Mouse (Mus musculus) liver, embryonic 13.5 days (tissue): ENCODE results near the gene Dtx3l. TPM values are rescaled to one million over a fixed set of nuclear protein-coding genes. Genes with fewer than 3 reads are reported as not detected.
A peak's percentile ranks its signal among the peaks of the same experiment; 100 is the strongest.
"Not testable (repeated sequence)": the region's sequence is repeated elsewhere in the genome, so short reads cannot be mapped to it uniquely, and the experiment has no call there.

ENCODE experiments used
- ATAC-seq: fragments of 200-750 bp; cut with Nextera tagmentation; 2 replicates; pipeline ENCODE4 v1.8.0; 2017; ENCODE audit warnings: low read depth, mild to moderate bottlenecking, moderate number of reproducible peaks, moderate library complexity
- DNase-seq: peaks from one replicate; pipeline ENCODE4 v3.0.0; 2022
- H3K27ac ChIP-seq: fragments of 300-500 bp; sonication (generic); 2 replicates; pipeline ENCODE4 v1.5.1; 2015; ENCODE audit warnings: moderate library complexity, mild to moderate bottlenecking, inconsistent platforms
- H3K27me3 ChIP-seq: fragments of 300-500 bp; sonication (generic); 2 replicates; pipeline ENCODE4 v1.6.1; 2015; ENCODE audit warnings: mild to moderate bottlenecking, inconsistent platforms
- H3K36me3 ChIP-seq: fragments of 300-500 bp; sonication (generic); 2 replicates; pipeline ENCODE4 v1.6.1; 2015; ENCODE audit warnings: mild to moderate bottlenecking, inconsistent platforms
- H3K4me1 ChIP-seq: fragments of 300-500 bp; sonication (generic); replicated peaks from 2 replicates; pipeline ENCODE4 v1.6.1; 2015; ENCODE audit warnings: inconsistent platforms
- H3K4me2 ChIP-seq: fragments of 300-500 bp; sonication (generic); 2 replicates; pipeline ENCODE4 v1.6.1; 2015; ENCODE audit warnings: inconsistent platforms, mild to moderate bottlenecking, moderate library complexity
- H3K4me3 ChIP-seq: fragments of 300-500 bp; sonication (generic); replicated peaks from 2 replicates; pipeline ENCODE4 v1.5.1; 2015; ENCODE audit warnings: mild to moderate bottlenecking, inconsistent platforms
- H3K9ac ChIP-seq: fragments of 300-500 bp; sonication (generic); 2 replicates; pipeline ENCODE4 v1.6.1; 2015; ENCODE audit warnings: mild to moderate bottlenecking, inconsistent platforms
- H3K9me3 ChIP-seq: fragments of 300-500 bp; sonication (generic); replicated peaks from 2 replicates; pipeline ENCODE4 v1.6.1; 2016; ENCODE audit warnings: inconsistent platforms
- WGBS: fragments of 180-500 bp; shearing (Covaris S2); methylation state at CpG from one replicate; pipeline ENCODE4 v1.1.7; 2015; ENCODE audit not compliant: insufficient replicate concordance; 5-methylcytosine and 5-hydroxymethylcytosine counted together
- polyA plus RNA-seq: library from polyadenylated mRNA; unstranded; fragments of >200 nt; fragmentation: Nextera tagmentation; extraction: Ambion mirVana; gene quantifications from 2 replicates; pipeline ENCODE4 v1.2.1, GENCODE M21; 2015

Dtx3l gene
- polyA plus RNA-seq = 3.4 and 4.4 TPM in 2 replicates

DNA sequence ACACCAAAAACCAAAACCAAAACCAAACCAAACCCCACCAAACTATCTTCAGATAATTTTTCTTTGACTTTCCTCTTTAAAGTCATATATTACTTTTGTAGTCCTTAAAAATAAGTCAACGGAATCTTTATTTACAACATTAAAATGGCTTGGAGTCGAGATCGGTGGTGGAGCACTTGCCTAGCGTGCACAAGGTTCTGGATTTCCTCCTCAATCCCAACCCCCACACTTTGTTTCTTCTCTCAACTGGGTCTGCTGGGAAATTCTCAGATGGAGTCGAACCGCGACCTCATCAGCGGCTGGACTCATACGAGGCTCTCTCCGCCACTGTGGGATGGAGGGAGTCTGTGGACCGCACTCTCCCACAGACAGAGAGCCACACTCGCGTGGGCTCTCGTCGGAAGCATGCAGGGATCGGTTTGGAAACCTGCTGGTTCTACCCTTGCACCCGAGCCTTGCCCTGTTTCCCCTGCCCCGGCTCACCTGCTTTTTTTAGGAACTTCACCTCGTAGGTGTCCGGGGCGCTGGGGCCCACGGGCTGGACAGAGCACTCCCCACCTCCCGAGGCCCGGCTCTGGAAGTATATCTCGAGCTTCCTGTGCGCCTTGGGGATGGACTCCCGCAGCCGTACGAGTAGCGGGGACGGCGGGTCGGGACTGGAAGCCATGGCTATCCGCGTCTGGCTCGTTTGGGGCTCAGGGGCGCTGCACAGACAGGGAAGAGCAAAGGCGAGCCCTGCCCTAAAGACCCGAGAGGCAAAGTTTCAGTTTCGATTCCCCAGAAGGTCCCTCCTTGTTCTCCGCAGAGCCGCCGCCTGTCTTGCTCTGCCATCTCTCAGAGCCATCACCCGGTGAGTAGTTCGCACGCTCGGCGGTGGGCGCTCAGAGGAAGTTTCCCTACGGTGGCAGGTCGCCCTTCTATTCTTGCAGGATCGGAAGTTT lies at the start of gene Dtx3l, which contains the start of gene Parp9:
Gene Dtx3l, minus strand, starts transcription at position 941 of the 941 bp plus-strand sequence.
Gene Parp9, plus strand, starts transcription at position 260 of the 941 bp plus-strand sequence.
- peak within 1 kb of the TSS; percentile 86 for H3K9ac ChIP-seq
- H3K4me1 ChIP-seq = peaks cover 26% of the 10 kb centered on the region
- no peaks in the 10 kb centered on the region for H3K9me3 ChIP-seq
- H3K36me3 ChIP-seq = peaks cover 6% of the 10 kb centered on the region; the same call in 1 of the 2 replicates
- H3K4me3 ChIP-seq = peak within 1 kb of the TSS; percentile 86
- peak within 1 kb of the TSS; percentile 92 for H3K4me2 ChIP-seq
- under 1% methylated on average over 52 of the region's 52 CpGs for WGBS
- H3K27ac ChIP-seq = peak within 1 kb of the TSS; percentile 68
- DNase-seq = peak; percentile 59
- peak; percentile 82 for ATAC-seq
- H3K27me3 ChIP-seq = no peaks in the 10 kb centered on the region

DNA sequence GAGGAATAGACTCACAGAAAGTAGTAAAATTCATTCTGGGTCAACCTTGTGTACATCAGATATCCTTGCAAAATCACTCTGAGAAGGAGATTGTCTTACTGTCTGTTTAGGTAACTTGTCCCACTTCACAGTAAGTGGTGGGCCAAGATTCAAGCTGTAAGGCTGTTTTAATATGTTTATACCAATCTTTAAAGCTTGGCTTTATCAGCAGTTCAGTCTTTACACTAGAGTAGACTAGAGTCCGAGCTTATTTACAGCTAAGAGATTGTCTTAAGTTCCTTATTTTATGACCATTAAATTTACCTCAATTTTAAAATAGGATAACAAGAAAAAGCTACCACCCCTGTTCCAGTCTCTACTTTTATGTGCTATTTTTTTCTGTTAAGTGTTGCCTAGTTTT lies 49.0 kb upstream of the Dtx3l start:
- H3K36me3 ChIP-seq = no peaks in the 10 kb centered on the region
- H3K9ac ChIP-seq = no peak overlapping the region
- H3K27me3 ChIP-seq = no peaks in the 10 kb centered on the region
- H3K4me2 ChIP-seq = no peak overlapping the region
- WGBS = 58% methylated on average over 1 of the region's 1 CpGs
- H3K4me3 ChIP-seq = no peak overlapping the region
- DNase-seq = no peak
- ATAC-seq = no peak
- no peaks in the 10 kb centered on the region for H3K9me3 ChIP-seq
- no peak overlapping the region for H3K27ac ChIP-seq
- peaks cover 36% of the 10 kb centered on the region for H3K4me1 ChIP-seq

DNA sequence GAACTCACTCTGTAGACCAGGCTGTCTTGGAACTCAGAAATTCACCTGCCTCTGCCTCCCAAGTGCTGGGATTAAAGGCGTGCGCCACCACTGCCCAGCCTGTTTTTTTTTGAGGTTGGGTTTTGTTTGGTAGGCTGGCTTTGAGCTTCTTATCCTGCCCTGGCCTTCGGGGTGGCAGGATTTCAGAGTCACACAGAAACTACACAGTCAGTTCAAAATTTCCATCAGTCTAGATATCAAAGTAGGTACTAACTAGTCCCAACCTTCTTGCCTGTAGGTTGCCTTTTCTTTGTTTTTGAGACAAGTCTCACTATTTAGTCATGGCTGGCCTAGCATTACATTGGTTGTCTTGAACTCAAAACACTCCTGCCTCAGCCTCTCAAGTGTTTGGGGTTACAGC lies 45.5 kb upstream of the Dtx3l start:
- Histone ChIP-seq H3K4me2 (peak overlapping the region; percentile 76), H3K9me3 (no peaks in the 10 kb centered on the region), H3K27me3 (no peaks in the 10 kb centered on the region), H3K4me3 (peak overlapping the region; percentile 89), H3K27ac (peak overlapping the region; percentile 100), H3K36me3 (no peaks in the 10 kb centered on the region), H3K4me1 (peaks cover 50% of the 10 kb centered on the region), H3K9ac (peak overlapping the region; percentile 96)
- ATAC-seq (no peak), DNase-seq (peak; percentile 26)
- WGBS = 15% methylated on average over 3 of the region's 3 CpGs

DNA sequence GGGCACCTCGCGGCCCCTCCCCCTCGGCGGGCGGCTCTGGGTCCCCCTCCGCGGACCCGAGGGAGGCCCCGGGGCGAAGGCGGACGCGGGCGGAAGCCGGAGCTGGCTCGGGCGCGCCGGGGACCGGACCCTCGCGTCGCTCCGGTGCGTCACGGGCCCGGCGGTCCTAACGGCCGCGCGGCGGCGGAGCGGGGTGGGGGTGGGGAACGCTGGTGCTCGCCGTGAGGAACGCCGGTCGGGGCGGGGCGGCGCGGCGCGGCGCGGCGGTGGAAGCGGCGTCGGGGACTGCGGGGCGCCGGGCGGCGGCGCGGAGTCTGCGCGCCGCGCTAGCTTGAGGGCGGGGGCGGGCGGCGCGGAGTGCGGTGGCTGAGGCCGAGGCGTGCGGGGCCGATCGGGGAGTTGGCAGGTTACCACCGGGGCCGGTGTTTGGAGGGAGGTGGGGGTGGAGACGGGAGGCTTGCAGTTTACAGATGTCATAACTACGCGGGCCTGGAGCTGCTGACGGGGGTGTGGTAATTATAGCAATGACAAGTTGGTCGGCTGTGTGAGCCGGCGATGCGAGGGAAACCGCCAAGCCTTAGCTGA lies 44.7 kb upstream of the Dtx3l start:
- DNase-seq = peak; percentile 63
- Histone ChIP-seq H3K27me3 (no peaks in the 10 kb centered on the region), H3K4me1 (peaks cover 50% of the 10 kb centered on the region), H3K9me3 (no peaks in the 10 kb centered on the region), H3K4me2 (peak overlapping the region; percentile 76), H3K36me3 (no peaks in the 10 kb centered on the region), H3K4me3 (peak overlapping the region; percentile 89), H3K9ac (peak overlapping the region; percentile 96), H3K27ac (peak overlapping the region; percentile 100)
- WGBS = 1% methylated on average over 83 of the region's 86 CpGs
- peak; percentile 68 for ATAC-seq

DNA sequence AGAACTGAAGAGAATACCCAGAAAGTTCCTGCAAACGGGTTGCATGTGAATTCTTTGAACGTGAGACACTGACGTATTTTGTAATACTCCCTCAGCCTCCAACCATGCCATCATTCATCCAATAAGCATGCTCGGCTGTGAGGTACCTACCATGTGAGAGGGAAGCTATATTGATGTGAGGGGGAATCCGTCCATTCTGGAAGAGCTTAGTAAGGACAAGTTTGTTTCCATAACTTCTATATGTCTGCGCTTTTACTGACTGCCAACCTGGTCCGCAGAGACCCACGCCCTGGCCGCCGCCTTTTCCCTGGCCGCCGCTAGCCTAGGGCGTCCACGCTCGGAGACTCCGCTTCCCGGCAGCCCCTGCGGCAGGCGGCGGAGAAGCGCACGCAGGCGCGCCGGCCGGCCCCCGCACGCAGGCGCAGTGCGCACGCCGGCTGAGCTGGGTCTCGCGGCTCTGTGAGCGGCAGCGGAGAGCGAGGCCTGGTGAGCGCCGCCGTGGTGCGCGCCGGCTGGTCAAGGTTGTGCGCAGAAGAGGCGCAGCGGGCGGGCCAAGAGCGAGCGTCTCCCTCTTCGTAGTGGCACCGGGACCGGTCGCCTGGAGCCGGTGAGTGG lies 44.1 kb upstream of the Dtx3l start:
- DNase-seq (peak; percentile 92), ATAC-seq (peak; percentile 83)
- Histone ChIP-seq H3K27ac (peak overlapping the region; percentile 100), H3K9me3 (no peaks in the 10 kb centered on the region), H3K4me2 (peak overlapping the region; percentile 76), H3K27me3 (no peaks in the 10 kb centered on the region), H3K4me1 (peaks cover 50% of the 10 kb centered on the region), H3K4me3 (peak overlapping the region; percentile 89), H3K36me3 (no peaks in the 10 kb centered on the region), H3K9ac (peak overlapping the region; percentile 96)
- under 1% methylated on average over 52 of the region's 54 CpGs for WGBS

DNA sequence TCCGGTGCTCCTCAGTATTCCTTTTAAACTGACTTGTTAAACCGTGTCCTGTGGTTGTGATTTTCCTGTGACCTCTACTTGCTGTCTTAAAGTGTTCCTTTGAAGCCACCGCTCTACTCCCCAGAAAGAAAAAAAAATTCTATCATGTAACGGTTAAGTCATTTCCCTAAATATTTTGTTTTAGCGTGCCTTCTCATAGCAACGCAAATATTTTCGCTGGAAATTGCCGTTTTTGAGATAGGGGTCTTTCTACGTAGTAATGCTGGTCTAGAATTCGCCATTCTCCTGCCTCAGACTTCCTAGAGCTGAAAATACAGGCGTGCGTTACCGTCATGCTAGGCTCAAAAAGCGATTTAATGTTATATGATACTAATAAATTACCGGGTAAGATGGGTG lies 43.6 kb upstream of the Dtx3l start:
- peak overlapping the region; percentile 100 for H3K27ac ChIP-seq

DNA sequence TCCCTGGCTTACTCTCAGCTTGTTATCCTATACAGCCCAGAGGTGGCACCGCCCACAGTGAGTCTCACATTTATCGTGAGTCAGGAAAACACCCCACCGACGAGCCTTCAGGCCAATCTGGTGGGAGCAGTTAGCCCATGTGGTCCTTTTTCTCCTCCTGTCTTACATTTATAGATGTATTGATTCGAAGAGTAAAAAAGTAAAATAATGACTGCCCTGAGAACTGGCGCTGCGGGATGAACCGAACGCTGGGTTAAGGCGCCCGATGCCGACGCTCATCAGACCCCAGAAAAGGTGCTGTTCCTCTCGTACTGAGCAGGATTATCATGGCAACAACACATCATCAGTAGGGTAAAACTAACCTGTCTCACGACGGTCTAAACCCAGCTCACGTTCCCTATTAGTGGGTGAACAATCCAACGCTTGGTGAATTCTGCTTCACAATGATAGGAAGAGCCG lies 42.4 kb upstream of the Dtx3l start:
- Histone ChIP-seq H3K27ac (peak overlapping the region; percentile 100), H3K4me3 (peak overlapping the region; percentile 0), H3K9ac (peak overlapping the region; percentile 62; the same call in 1 of the 2 replicates), H3K4me1 (peaks cover 38% of the 10 kb centered on the region), H3K36me3 (no peaks in the 10 kb centered on the region), H3K9me3 (no peaks in the 10 kb centered on the region), H3K27me3 (no peaks in the 10 kb centered on the region), H3K4me2 (peak overlapping the region; percentile 76)
- 40% methylated on average over 19 of the region's 19 CpGs for WGBS
- peak; percentile 99 for DNase-seq
- ATAC-seq = peak; percentile 83

More for the DNA sequence above, 43.6 kb upstream of the Dtx3l start:
- DNase-seq = no peak
- Histone ChIP-seq H3K9me3 (no peaks in the 10 kb centered on the region), H3K4me1 (peaks cover 46% of the 10 kb centered on the region), H3K9ac (peak overlapping the region; percentile 96), H3K36me3 (no peaks in the 10 kb centered on the region), H3K4me2 (peak overlapping the region; percentile 76), H3K27me3 (no peaks in the 10 kb centered on the region), H3K4me3 (peak overlapping the region; percentile 89)
- no peak for ATAC-seq
- whole genome bisulfite sequencing = 5% methylated on average over 15 of the region's 15 CpGs

DNA sequence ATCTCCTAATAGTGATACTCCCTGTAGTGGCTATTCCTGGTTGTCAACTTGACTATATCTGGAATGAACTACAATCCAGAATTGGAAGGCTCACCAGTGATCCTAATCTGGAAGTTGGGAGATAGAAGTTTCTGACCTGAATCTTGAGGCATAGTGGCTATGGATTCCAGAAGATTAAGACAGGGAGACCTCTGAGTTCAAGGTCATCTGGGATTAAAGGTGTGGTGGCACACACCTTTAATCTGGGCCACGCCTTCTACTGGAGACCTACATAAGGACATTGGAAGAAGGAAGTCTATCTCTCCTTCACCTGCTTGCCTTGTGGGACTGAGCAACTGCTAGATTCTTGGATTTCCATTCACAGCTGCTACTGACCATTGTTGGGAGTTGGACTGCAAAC lies 39.5 kb upstream of the Dtx3l start, which contains the start of gene Kpna1:
Gene Kpna1, plus strand, starts transcription at position 301 of the 400 bp plus-strand sequence.
- not testable (repeated sequence) for H3K27me3 ChIP-seq, H3K9me3 ChIP-seq, DNase-seq, H3K4me2 ChIP-seq, H3K27ac ChIP-seq, H3K9ac ChIP-seq, H3K4me3 ChIP-seq, ATAC-seq, H3K36me3 ChIP-seq
- 68% methylated on average over 1 of the region's 1 CpGs for WGBS
- peaks cover 17% of the 10 kb centered on the region for H3K4me1 ChIP-seq

DNA sequence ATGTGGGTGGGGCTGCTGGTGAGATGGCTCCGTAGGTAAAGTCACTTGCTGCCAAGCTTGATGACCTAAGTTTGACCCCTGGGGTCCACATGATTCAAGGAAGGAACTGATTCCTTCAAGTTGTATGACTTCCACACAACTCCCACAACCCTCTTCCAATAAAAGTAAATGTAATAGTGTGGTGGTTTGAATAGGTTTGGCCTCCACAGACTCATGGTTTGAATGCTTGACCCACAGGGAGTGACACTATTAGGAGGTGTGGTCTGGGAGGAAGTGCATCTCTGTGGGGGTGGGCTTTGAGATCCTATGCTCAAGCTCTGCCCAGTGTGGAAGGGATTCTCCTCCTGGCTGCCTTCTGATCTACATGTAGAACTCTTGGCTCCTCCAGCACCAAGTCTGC lies 35.1 kb upstream of the Dtx3l start:
- H3K4me1 ChIP-seq = 0 out of 2 replicates have a peak, but pooled peaks cover 3% of the 10 kb centered on the region
- no peak overlapping the region for H3K4me2 ChIP-seq
- no peaks in the 10 kb centered on the region for H3K27me3 ChIP-seq
- no peaks in the 10 kb centered on the region for H3K9me3 ChIP-seq
- DNase-seq = no peak
- H3K4me3 ChIP-seq = no peak overlapping the region
- no peak overlapping the region for H3K9ac ChIP-seq
- no peak overlapping the region for H3K27ac ChIP-seq
- no peak for ATAC-seq
- 41% methylated on average over 1 of the region's 1 CpGs for WGBS
- H3K36me3 ChIP-seq = 0 out of 2 replicates have a peak, but pooled peaks cover 6% of the 10 kb centered on the region

DNA sequence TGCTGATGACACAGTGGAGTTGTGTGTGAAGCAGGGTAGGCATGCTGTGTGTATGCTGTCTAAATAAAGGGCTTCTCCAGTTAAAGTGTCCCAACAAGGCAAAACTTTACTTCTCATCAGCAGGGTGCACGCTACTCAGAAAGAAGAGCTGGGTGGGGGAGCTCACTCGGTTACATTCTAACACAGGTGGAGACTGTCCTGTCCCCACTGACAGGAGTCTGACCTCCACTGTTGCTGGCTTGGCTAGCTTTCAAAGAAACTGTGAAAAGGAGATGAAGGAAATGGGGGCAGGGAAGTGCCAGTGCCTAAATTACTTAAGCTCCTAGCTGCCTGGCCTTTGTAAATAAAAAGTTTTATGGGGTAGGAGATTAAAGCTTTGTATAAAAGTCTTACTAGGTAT lies 29.2 kb upstream of the Dtx3l start:
- H3K36me3 ChIP-seq = 0 out of 2 replicates have a peak, but pooled peaks cover 6% of the 10 kb centered on the region
- H3K4me2 ChIP-seq = no peak overlapping the region
- WGBS = 61% methylated on average over 2 of the region's 2 CpGs
- H3K9me3 ChIP-seq = no peaks in the 10 kb centered on the region
- no peak overlapping the region for H3K4me3 ChIP-seq
- no peaks in the 10 kb centered on the region for H3K4me1 ChIP-seq
- DNase-seq (no peak), ATAC-seq (no peak)
- no peak overlapping the region for H3K27ac ChIP-seq
- H3K27me3 ChIP-seq = no peaks in the 10 kb centered on the region
- no peak overlapping the region for H3K9ac ChIP-seq

DNA sequence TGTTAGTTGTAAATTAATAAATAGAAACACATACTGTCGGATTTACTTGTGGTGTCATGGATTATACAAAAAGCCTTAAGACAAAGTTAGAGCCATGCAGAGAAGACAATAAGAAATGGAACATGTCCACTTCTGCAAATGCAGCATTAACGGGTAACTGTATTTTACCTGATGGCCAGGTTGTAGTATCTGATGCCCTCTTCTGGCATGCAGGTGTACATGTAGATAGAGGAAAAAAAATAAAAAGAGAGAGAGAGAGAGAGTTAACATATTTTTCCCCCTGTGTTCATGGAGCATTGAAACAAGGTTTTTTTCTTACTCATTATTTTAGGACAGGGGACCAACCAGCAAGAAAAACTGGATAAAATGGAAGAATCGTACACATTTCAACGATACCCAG lies 28.4 kb upstream of the Dtx3l start:
- ATAC-seq (no peak), DNase-seq (no peak)
- Histone ChIP-seq H3K9me3 (no peaks in the 10 kb centered on the region), H3K27me3 (no peaks in the 10 kb centered on the region), H3K4me3 (no peak overlapping the region), H3K27ac (no peak overlapping the region), H3K4me1 (no peaks in the 10 kb centered on the region), H3K36me3 (0 out of 2 replicates have a peak, but pooled peaks cover 6% of the 10 kb centered on the region), H3K4me2 (no peak overlapping the region), H3K9ac (no peak overlapping the region)
- WGBS = 80% methylated on average over 4 of the region's 4 CpGs
